Mouse (Mus musculus): ENCODE measurements around the gene Agps. TPM values are rescaled to one million over a fixed set of nuclear protein-coding genes. Genes with fewer than 3 reads are reported as not detected.
"Not testable (repeated sequence)": the region's sequence is repeated elsewhere in the genome, so short reads cannot be mapped to it uniquely, and the experiment has no call there.

Agps gene
- polyA plus RNA-seq, 1 experiment from 2014 or later = 10.9 TPM

- Histone ChIP-seq H3K27ac (ENCODE audit: low read length) (no peak overlapping the region), H3K36me3 (ENCODE audit: control insufficient read depth, insufficient read depth) (no peaks in the 10 kb centered on the region), H3K9me3 (replicated peaks; ENCODE audit: control insufficient read depth, low read length) (no peaks in the 10 kb centered on the region), H3K27me3 (ENCODE audit: control insufficient read depth, insufficient read depth, low read depth, low read length) (no peaks in the 10 kb centered on the region), H3K4me1 (ENCODE audit: control insufficient read depth, low read depth, low read length) (no peaks in the 10 kb centered on the region), H3K9ac (ENCODE audit: low read depth, low read length) (no peak overlapping the region), H3K4me2 (ENCODE audit: low read depth, low read length) (no peak overlapping the region), H3K4me3 (ENCODE audit: low read depth, low read length) (no peak overlapping the region)
- 81% methylated on average over 6 of the region's 6 CpGs for WGBS (ENCODE audit: insufficient replicate concordance)
- no peak for ATAC-seq (ENCODE audit: low read depth)
Measured at GRCm38 (mm10) chr2:75929786-75930444, 97.9 kb downstream of the Agps start.

- no peak overlapping the region for H3K4me3 ChIP-seq (ENCODE audit: low read depth, low read length)
- ATAC-seq (ENCODE audit: low read depth) = no peak
- H3K27ac ChIP-seq (ENCODE audit: low read length) = no peak overlapping the region
- no peaks in the 10 kb centered on the region for H3K27me3 ChIP-seq (ENCODE audit: control insufficient read depth, insufficient read depth, low read depth, low read length)
- no peak overlapping the region for H3K4me2 ChIP-seq (ENCODE audit: low read depth, low read length)
- no peaks in the 10 kb centered on the region for H3K9me3 ChIP-seq (replicated peaks; ENCODE audit: control insufficient read depth, low read length)
- no peak overlapping the region for H3K9ac ChIP-seq (ENCODE audit: low read depth, low read length)
- 75% methylated on average over 2 of the region's 2 CpGs for WGBS (ENCODE audit: insufficient replicate concordance)
- no peaks in the 10 kb centered on the region for H3K4me1 ChIP-seq (ENCODE audit: control insufficient read depth, low read depth, low read length)
- H3K36me3 ChIP-seq (ENCODE audit: control insufficient read depth, insufficient read depth) = no peaks in the 10 kb centered on the region
Measured at GRCm38 (mm10) chr2:75930941-75931340, 99.0 kb downstream of the Agps start.

GRCm38 (mm10) chr2:75933541-75933940 is 101.6 kb downstream of the Agps start:
- Histone ChIP-seq H3K4me3 (ENCODE audit: low read depth, low read length) (no peak overlapping the region), H3K36me3 (ENCODE audit: control insufficient read depth, insufficient read depth) (no peaks in the 10 kb centered on the region), H3K4me1 (ENCODE audit: control insufficient read depth, low read depth, low read length) (no peaks in the 10 kb centered on the region), H3K27me3 (ENCODE audit: control insufficient read depth, insufficient read depth, low read depth, low read length) (no peaks in the 10 kb centered on the region), H3K9ac (ENCODE audit: low read depth, low read length) (no peak overlapping the region), H3K27ac (ENCODE audit: low read length) (no peak overlapping the region), H3K9me3 (replicated peaks; ENCODE audit: control insufficient read depth, low read length) (no peaks in the 10 kb centered on the region), H3K4me2 (ENCODE audit: low read depth, low read length) (no peak overlapping the region)
- WGBS (ENCODE audit: insufficient replicate concordance) = 52% methylated on average over 7 of the region's 7 CpGs
- no peak for ATAC-seq (ENCODE audit: low read depth)

- not testable (repeated sequence) for H3K4me3 ChIP-seq (ENCODE audit: low read depth, low read length); H3K4me1 ChIP-seq (ENCODE audit: control insufficient read depth, low read depth, low read length); H3K9ac ChIP-seq (ENCODE audit: low read depth, low read length); H3K27me3 ChIP-seq (ENCODE audit: control insufficient read depth, insufficient read depth, low read depth, low read length); H3K36me3 ChIP-seq (ENCODE audit: control insufficient read depth, insufficient read depth); H3K9me3 ChIP-seq (replicated peaks; ENCODE audit: control insufficient read depth, low read length); ATAC-seq (ENCODE audit: low read depth); H3K4me2 ChIP-seq (ENCODE audit: low read depth, low read length); H3K27ac ChIP-seq (ENCODE audit: low read length)
- 81% methylated on average over 2 of the region's 2 CpGs for WGBS (ENCODE audit: insufficient replicate concordance)
Measured at GRCm38 (mm10) chr2:75936685-75937084, 104.7 kb downstream of the Agps start.

GRCm38 (mm10) chr2:75937520-75938116 is 105.6 kb downstream of the Agps start:
- ATAC-seq (ENCODE audit: low read depth); H3K9ac ChIP-seq (ENCODE audit: low read depth, low read length): not testable (repeated sequence)
- 74% methylated on average over 13 of the region's 17 CpGs for WGBS (ENCODE audit: insufficient replicate concordance)

GRCm38 (mm10) chr2:75938117-75939063 is 106.4 kb downstream of the Agps start, which contains the start of gene Ttc30b:
Gene Ttc30b, minus strand, starts transcription at chr2:75938585.
- peak within 1 kb of the TSS; percentile 52 for H3K9ac ChIP-seq (ENCODE audit: low read depth, low read length)
- 5% methylated on average over 35 of the region's 42 CpGs for WGBS (ENCODE audit: insufficient replicate concordance)
- no peaks in the 10 kb centered on the region for H3K27me3 ChIP-seq (ENCODE audit: control insufficient read depth, insufficient read depth, low read depth, low read length)
- H3K4me2 ChIP-seq (ENCODE audit: low read depth, low read length) = peak within 1 kb of the TSS; percentile 75
- H3K27ac ChIP-seq (ENCODE audit: low read length) = no peak within 1 kb of the TSS
- H3K4me3 ChIP-seq (ENCODE audit: low read depth, low read length) = peak within 1 kb of the TSS; percentile 70
- peak; percentile 71 for ATAC-seq (ENCODE audit: low read depth)
- H3K9me3 ChIP-seq (replicated peaks; ENCODE audit: control insufficient read depth, low read length) = no peaks in the 10 kb centered on the region
- H3K4me1 ChIP-seq (ENCODE audit: control insufficient read depth, low read depth, low read length) = peaks cover 4% of the 10 kb centered on the region; the same call in 1 of the 2 replicates
- H3K36me3 ChIP-seq (ENCODE audit: control insufficient read depth, insufficient read depth) = no peaks in the 10 kb centered on the region

More at GRCm38 (mm10) chr2:75937520-75938116, 105.6 kb downstream of the Agps start:
- not testable (repeated sequence) for H3K27me3 ChIP-seq (ENCODE audit: control insufficient read depth, insufficient read depth, low read depth, low read length); H3K4me1 ChIP-seq (ENCODE audit: control insufficient read depth, low read depth, low read length); H3K27ac ChIP-seq (ENCODE audit: low read length); H3K9me3 ChIP-seq (replicated peaks; ENCODE audit: control insufficient read depth, low read length); H3K36me3 ChIP-seq (ENCODE audit: control insufficient read depth, insufficient read depth)
- Histone ChIP-seq H3K4me2 (ENCODE audit: low read depth, low read length) (peak overlapping the region; percentile 75), H3K4me3 (ENCODE audit: low read depth, low read length) (peak overlapping the region; percentile 70)

GRCm38 (mm10) chr2:75950685-75951084 is 118.7 kb downstream of the Agps start:
- Histone ChIP-seq H3K9ac (ENCODE audit: low read depth, low read length) (no peak overlapping the region), H3K4me3 (ENCODE audit: low read depth, low read length) (no peak overlapping the region), H3K36me3 (ENCODE audit: control insufficient read depth, insufficient read depth) (no peaks in the 10 kb centered on the region), H3K9me3 (replicated peaks; ENCODE audit: control insufficient read depth, low read length) (no peaks in the 10 kb centered on the region), H3K4me2 (ENCODE audit: low read depth, low read length) (no peak overlapping the region), H3K27me3 (ENCODE audit: control insufficient read depth, insufficient read depth, low read depth, low read length) (no peaks in the 10 kb centered on the region), H3K4me1 (ENCODE audit: control insufficient read depth, low read depth, low read length) (no peaks in the 10 kb centered on the region), H3K27ac (ENCODE audit: low read length) (no peak overlapping the region)
- WGBS (ENCODE audit: insufficient replicate concordance) = 67% methylated on average over 8 of the region's 8 CpGs
- no peak for ATAC-seq (ENCODE audit: low read depth)

GRCm38 (mm10) chr2:75953320-75953719 is 121.3 kb downstream of the Agps start:
- no peak overlapping the region for H3K27ac ChIP-seq (ENCODE audit: low read length)
- no peaks in the 10 kb centered on the region for H3K9me3 ChIP-seq (replicated peaks; ENCODE audit: control insufficient read depth, low read length)
- no peak for ATAC-seq (ENCODE audit: low read depth)
- H3K4me2 ChIP-seq (ENCODE audit: low read depth, low read length) = no peak overlapping the region
- H3K4me1 ChIP-seq (ENCODE audit: control insufficient read depth, low read depth, low read length) = no peaks in the 10 kb centered on the region
- H3K9ac ChIP-seq (ENCODE audit: low read depth, low read length) = no peak overlapping the region
- 74% methylated on average over 5 of the region's 5 CpGs for WGBS (ENCODE audit: insufficient replicate concordance)
- no peaks in the 10 kb centered on the region for H3K27me3 ChIP-seq (ENCODE audit: control insufficient read depth, insufficient read depth, low read depth, low read length)
- no peaks in the 10 kb centered on the region for H3K36me3 ChIP-seq (ENCODE audit: control insufficient read depth, insufficient read depth)
- H3K4me3 ChIP-seq (ENCODE audit: low read depth, low read length) = no peak overlapping the region

Data from liver, embryonic 16.5 days (tissue).